In genomic region chr7:34826255-34826909, GRCm38 (mm10) we compare ENCODE assay signal across 12 mouse cellular contexts. TPM values are rescaled to one million over a fixed set of nuclear protein-coding genes. Genes with fewer than 3 reads are reported as not detected.
A peak's percentile ranks its signal among the peaks of the same experiment; 100 is the strongest.
DNase-seq lines count a peak whose midpoint lies in the region; ATAC-seq and TF ChIP-seq lines count a peak whose summit lies in the region.
"Had no signal": no experiment of that assay in that cellular context is flagged by ENCODE, and none has a peak within 500 bp of the region (broad histone marks: within the 10 kb centered on the region; RNA-seq: fewer than 3 reads in every experiment).

No protein-coding gene starts in this region.

- H3K4me3 ChIP-seq in heart, postnatal 0 days (ENCODE audit: low read depth, low read length) = no peak overlapping the region
- H3K4me3 ChIP-seq in thymus, adult 2 months (ENCODE audit: control insufficient read depth, insufficient read depth, low read length) = no peak overlapping the region
- no peak overlapping the region for H3K4me3 ChIP-seq in midbrain, embryonic 16.5 days (ENCODE audit: low read depth, low read length)

- peak; percentile 16; the same call in 1 of the 2 replicates for TF ChIP-seq CTCF in heart, postnatal 0 days (IDR thresholded peaks at IDR 0.05; ENCODE audit: low read depth)
- no peak for TF ChIP-seq CTCF in thymus, adult 2 months (IDR thresholded peaks at IDR 0.05; ENCODE audit: borderline replicate concordance, control insufficient read depth, extremely low read depth, insufficient read depth, low read length, poor library complexity)

- no peak for ATAC-seq in heart, postnatal 0 days (ENCODE audit: insufficient read depth, low read depth)
- no peak for ATAC-seq in midbrain, embryonic 16.5 days

- no peak overlapping the region for H3K9ac ChIP-seq in heart, postnatal 0 days (replicated peaks; ENCODE audit: low read depth, low read length)
- no peak overlapping the region for H3K9ac ChIP-seq in midbrain, embryonic 16.5 days (ENCODE audit: low read depth, low read length)

- 36% methylated on average over 3 of the region's 3 CpGs for WGBS in heart, postnatal 0 days
- WGBS in thymus, adult 2 months = 45% methylated on average over 3 of the region's 3 CpGs
- 44% methylated on average over 3 of the region's 3 CpGs for WGBS in midbrain, embryonic 16.5 days

- no peak for TF ChIP-seq EP300 in heart, postnatal 0 days (IDR thresholded peaks at IDR 0.05; ENCODE audit: low read depth)

- intact Hi-C loops in heart, postnatal 10 days (cut with DNase I) = no loop called here

- H3K27me3 ChIP-seq in heart, postnatal 0 days (ENCODE audit: control insufficient read depth, insufficient read depth, low read length) = no peaks in the 10 kb centered on the region
- H3K27me3 ChIP-seq in thymus, adult 2 months (ENCODE audit: control insufficient read depth, insufficient read depth, low read length) = no peaks in the 10 kb centered on the region
- no peaks in the 10 kb centered on the region for H3K27me3 ChIP-seq in midbrain, embryonic 16.5 days (ENCODE audit: control insufficient read depth, insufficient read depth, low read depth, low read length)

- no peaks in the 10 kb centered on the region for H3K4me1 ChIP-seq in heart, postnatal 0 days (ENCODE audit: control insufficient read depth, insufficient read depth)
- no peaks in the 10 kb centered on the region for H3K4me1 ChIP-seq in thymus, adult 2 months (replicated peaks; ENCODE audit: control insufficient read depth, insufficient read depth, low read length)
- H3K4me1 ChIP-seq in midbrain, embryonic 16.5 days (ENCODE audit: control insufficient read depth, insufficient read depth, low read length) = no peaks in the 10 kb centered on the region

- no peak for DNase-seq in heart, postnatal 0 days (ENCODE audit: low spot score)
- DNase-seq in heart, postnatal 10 days = no peak
- DNase-seq in thymus, adult 2 months = peak; percentile 25
- no peak for DNase-seq in thymus, adult 18-20 months
- peak; percentile 52 for DNase-seq in induced T-regulatory cell, adult 2 months (ENCODE audit: low read depth)
- no peak for DNase-seq in layer of hippocampus, postnatal 10 days (ENCODE audit: low spot score in 2 of 2)
- no peak for DNase-seq in adrenal gland, postnatal 25 days
- DNase-seq: cerebellum, postnatal 36 days; gastrocnemius, postnatal 25 days; kidney, adult 9 months; right cerebral cortex, postnatal 4 days had no signal

- H3K4me2 ChIP-seq in heart, postnatal 0 days (ENCODE audit: low read depth, low read length) = no peak overlapping the region
- H3K4me2 ChIP-seq in midbrain, embryonic 16.5 days (ENCODE audit: low read length) = no peak overlapping the region

- H3K9me3 ChIP-seq in heart, postnatal 0 days (replicated peaks; ENCODE audit: control insufficient read depth, low read length) = 0 out of 2 replicates have a peak, but pooled peaks cover 4% of the 10 kb centered on the region
- no peaks in the 10 kb centered on the region for H3K9me3 ChIP-seq in midbrain, embryonic 16.5 days (replicated peaks; ENCODE audit: control insufficient read depth, low read length, poor library complexity, severe bottlenecking)

- no peak for TF ChIP-seq POLR2A in thymus, adult 2 months (IDR thresholded peaks at IDR 0.05; ENCODE audit: control insufficient read depth, extremely low read depth, insufficient read depth, low read length, poor library complexity)

- H3K27ac ChIP-seq in heart, postnatal 0 days (ENCODE audit: low read depth) = no peak overlapping the region
- H3K27ac ChIP-seq in thymus, adult 2 months (ENCODE audit: control insufficient read depth, insufficient read depth, low read length) = no peak overlapping the region
- no peak overlapping the region for H3K27ac ChIP-seq in midbrain, embryonic 16.5 days (ENCODE audit: low read length)

- H3K36me3 ChIP-seq in heart, postnatal 0 days (replicated peaks; ENCODE audit: control insufficient read depth, insufficient read depth, low read length) = no peaks in the 10 kb centered on the region
- H3K36me3 ChIP-seq in thymus, adult 2 months (ENCODE audit: control insufficient read depth, insufficient read depth, low read length) = no peaks in the 10 kb centered on the region
- H3K36me3 ChIP-seq in midbrain, embryonic 16.5 days (ENCODE audit: control insufficient read depth, insufficient read depth, low read length) = no peaks in the 10 kb centered on the region

RNA-seq across cellular contexts. Expression of gene Chst8, which starts 13.9 kb away (rescaled TPM):
- total RNA-seq in heart, postnatal 0 days (2014; rRNA removed; ENCODE audit: low replicate concordance) = 6.4 TPM in 1 of 2 replicates, not detected in the other
- 0.15 and 0.20 TPM in 2 replicates for polyA plus RNA-seq in heart, postnatal 0 days (2015; fragmentation: Nextera tagmentation; extraction: Ambion mirVana)
- total RNA-seq in heart, postnatal 10 days (2021) = under 1 TPM; 0.25 to 0.65 TPM
- 6.1 and 6.3 TPM in 2 replicates for polyA plus RNA-seq in thymus, adult 2 months (2012; rRNA removed)
- total RNA-seq in layer of hippocampus, postnatal 10 days (2021) = 10 to 100 TPM; 24.0 to 34.8 TPM
- 12.7 and 15.3 TPM in 2 replicates for polyA plus RNA-seq in midbrain, embryonic 16.5 days (2015; fragmentation: Nextera tagmentation; extraction: Ambion mirVana)
- total RNA-seq in adrenal gland, postnatal 25 days (2021) = 4.6 and 6.7 TPM in 2 replicates

Comparison
In these comparisons a context has a peak if more than half of its experiments do, and no peak if none do; other contexts are left out.
1. DNase-seq: peak in thymus, adult 2 months (single experiment) and induced T-regulatory cell, adult 2 months (single experiment); none in heart, postnatal 0 days (single experiment), heart, postnatal 10 days (0 of 2), thymus, adult 18-20 months (0 of 2), layer of hippocampus, postnatal 10 days (0 of 2) and adrenal gland, postnatal 25 days (single experiment).